Mouse (Mus musculus) spleen, adult 12 weeks (tissue): ENCODE measurements around the gene Neurl2.
"Not testable (repeated sequence)": the region's sequence is repeated elsewhere in the genome, so short reads cannot be mapped to it uniquely, and the experiment has no call there.

Experiments
- DNase-seq: peaks from one replicate; pipeline ENCODE4 v3.0.0; 2022; ENCODE audit warnings: low spot score

Neurl2 gene

GRCm38 (mm10) chr2:164857842-164858553 lies 24.7 kb upstream of the Neurl2 start:
- DNase-seq = no peak

DNA sequence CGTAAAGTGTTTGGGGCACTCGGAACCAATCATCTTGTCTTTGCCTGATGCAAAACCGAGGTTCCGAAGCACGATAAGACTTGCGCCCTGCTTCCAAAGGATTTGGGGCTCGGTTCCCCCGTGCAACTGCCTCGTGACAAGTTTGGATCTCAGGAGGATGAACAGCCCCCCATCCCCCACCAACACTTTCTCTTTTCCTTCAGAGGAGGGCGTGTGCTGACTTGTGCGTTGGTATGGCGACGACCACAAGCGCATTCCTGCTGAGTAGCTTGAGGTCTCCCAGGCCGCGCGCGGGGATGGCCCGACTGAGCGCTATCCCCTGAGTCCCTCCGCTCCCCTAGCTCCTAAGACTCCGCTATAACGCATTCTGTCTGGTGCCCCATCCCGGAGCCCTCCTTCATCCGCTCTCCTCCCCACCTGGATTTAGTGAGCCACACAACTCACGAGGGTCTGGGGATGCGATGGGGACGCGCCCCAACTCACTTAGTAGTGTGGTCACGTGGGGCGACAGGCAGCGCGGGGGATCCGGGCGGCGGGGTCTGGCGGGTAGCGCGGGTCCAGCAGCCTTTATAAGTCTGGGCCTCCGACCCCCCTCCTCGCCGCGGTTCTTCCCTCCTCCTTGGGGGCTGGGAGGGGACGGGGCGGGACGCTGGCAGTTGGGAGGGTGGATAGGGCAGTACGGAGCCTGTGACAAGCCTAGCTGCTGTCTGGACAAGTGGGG lies 24.0 kb upstream of the Neurl2 start, which contains the start of gene Pltp:
Gene Pltp, minus strand, starts transcription at position 611 of the 721 bp plus-strand sequence.
- DNase-seq = no peak

DNA sequence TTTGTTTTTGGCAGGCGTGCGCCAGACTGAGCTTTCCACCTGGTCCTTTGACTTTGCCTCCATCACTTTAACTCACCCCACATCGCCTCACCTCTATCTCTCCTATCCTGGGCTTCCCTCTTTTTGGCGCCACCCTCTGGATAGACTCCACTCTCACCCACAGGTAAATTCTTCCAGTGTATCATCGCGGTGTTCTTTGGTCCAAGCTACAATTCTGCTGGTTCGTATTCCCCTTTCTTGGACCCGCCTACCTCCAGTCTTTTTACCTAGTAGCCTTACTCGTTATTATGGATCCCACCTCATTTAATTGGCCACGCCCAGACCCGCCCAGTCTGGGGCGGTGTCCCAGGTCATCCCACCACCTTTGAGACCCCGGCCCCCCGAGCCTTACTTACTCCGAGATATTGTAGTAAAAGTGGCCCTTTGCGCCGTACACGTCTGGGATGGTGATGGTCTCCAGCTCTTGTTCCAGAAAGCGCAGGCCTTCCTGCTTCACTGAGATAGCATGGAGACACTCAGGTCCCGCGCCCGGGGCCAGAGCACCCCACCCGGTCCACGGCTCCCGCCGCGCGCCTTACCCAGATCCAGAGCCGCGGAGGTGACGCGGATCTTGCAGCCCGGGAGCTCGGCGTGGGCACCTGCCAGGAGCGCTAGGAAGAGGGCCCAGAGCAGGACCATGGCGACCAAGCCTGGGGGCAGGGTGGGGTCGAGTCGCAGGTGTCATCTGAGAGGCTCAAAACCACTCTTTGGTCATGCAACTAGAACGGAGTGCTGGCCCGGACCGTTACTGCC lies 23.2 kb upstream of the Neurl2 start:
- no peak for DNase-seq

GRCm38 (mm10) chr2:164855572-164855971 lies 22.3 kb upstream of the Neurl2 start:
- DNase-seq = not testable (repeated sequence)

DNA sequence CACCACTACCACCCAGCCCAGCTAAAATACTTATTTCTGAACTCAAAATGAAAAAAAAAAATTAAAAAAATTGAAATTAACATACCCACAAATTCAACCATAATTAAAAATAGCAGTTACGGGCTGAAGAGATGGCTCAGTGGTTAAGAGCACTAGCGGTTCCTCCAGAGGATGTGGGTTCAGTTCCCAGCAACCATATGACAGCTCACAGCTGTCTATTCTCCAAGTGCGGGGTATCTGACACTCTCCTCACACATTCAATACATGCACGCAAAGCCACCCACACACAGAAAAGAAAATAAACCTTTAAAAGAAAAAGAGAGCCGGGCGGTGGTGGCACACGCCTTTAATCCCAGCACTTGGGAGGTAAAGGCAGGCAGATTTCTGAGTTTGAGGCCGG lies 16.8 kb upstream of the Neurl2 start:
- DNase-seq = no peak

GRCm38 (mm10) chr2:164845782-164846181 lies 12.5 kb upstream of the Neurl2 start:
- DNase-seq = no peak

- DNase-seq = no peak
Observed at GRCm38 (mm10) chr2:164835164-164835563, 1.9 kb upstream of the Neurl2 start.

DNA sequence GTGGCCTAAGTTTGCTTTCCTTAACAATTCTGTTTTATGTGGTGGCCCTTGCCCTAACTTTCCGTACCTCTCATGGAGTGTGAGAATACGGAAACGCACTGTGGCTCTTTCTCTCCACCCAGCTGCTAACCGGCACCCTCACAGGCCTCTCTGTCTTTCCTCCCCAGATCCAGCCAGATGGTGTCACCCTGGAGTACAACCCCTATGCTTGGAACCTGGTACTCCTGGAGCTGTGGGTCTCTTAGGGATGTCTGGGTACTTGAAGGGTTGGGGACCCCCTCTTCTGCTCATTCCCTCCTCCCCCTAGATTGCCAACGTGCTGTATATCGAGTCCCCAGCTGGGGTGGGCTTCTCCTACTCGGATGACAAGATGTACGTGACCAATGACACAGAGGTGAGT lies 1.3 kb upstream of the Neurl2 start:
- no peak for DNase-seq

- DNase-seq = peak; percentile 60
Observed at GRCm38 (mm10) chr2:164832748-164833301, 431 bp downstream of the Neurl2 start, which contains the start of gene Ctsa. Gene Ctsa, plus strand, starts transcription at chr2:164832873.

- no peak for DNase-seq
Observed at GRCm38 (mm10) chr2:164832032-164832747, 1.1 kb downstream of the Neurl2 start.

DNA sequence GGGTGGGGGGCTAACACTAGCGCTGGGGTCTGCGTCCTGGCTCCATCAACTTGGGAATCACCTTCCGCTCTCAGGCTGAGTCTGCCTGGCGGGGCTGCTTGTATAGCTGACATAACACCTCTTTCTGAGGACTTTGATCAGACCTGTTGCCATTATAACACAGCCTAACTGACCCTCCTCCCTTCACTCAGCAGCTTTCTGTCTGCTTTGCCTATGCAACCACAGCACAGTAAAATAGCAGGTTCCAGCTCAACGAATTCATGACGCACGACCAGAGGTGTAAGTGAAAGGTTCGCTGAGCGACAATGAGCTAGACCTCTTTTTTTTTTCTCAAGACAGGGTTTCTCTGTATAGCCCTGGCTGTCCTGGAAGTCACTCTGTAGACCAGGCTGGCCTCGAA lies 2.2 kb downstream of the Neurl2 start:
- no peak for DNase-seq

DNA sequence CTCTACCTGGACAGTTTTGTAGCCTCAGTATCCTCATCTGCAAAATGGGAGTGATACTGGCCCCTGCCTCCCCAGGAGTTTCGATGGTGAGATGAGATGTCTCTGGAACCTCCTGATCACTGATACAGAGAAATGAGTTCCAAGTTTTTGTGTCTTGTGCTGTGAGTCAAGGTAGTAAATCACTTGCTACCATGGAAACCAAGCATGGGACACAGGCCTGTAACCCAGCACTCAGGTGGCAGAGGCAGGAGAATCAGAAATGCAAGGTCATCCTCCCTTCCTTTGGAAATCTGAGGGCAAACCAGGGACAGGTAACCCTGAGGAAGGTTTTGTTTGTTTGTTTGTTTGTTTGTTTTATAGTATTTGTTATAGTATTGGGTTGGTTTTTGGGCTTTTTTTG lies 4.2 kb downstream of the Neurl2 start:
- DNase-seq = no peak

- DNase-seq = no peak
Observed at GRCm38 (mm10) chr2:164828437-164828836, 4.8 kb downstream of the Neurl2 start, which contains the start of gene Spata25. Gene Spata25, minus strand, starts transcription at chr2:164828537.

DNA sequence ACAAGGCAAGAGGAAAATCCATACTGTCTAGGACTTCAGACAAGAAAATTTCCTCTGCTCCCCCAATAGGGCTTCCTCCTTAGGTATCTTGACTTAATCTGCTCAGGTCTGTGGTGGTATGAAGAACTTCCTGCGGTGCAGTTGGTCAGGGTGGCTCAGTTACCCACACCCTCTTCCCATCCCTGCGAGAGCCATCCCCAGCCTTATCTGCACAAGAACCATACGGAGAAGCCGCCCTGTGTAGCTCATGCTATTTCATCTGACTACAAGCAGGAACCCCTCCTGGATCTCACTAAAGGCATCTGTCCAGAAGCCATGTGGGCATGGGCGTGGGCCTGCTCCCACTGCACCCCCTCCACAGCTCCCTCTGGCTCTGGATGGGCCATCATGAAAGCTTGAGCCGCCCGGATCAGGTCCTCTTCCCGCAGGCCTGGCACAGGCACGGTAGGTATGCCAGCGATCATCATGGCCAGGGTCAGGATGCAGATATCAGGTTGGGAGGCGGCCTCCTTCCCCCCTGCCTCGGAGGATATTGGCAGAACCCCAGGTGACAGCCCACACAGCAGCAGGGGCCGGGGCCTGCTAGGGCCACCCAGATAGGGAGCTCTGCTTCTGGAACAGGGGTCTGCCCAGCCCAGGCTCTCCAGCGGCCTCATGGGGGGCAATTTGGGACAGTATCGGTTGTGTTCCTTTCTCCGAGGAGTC lies 6.0 kb downstream of the Neurl2 start:
- DNase-seq = no peak

DNA sequence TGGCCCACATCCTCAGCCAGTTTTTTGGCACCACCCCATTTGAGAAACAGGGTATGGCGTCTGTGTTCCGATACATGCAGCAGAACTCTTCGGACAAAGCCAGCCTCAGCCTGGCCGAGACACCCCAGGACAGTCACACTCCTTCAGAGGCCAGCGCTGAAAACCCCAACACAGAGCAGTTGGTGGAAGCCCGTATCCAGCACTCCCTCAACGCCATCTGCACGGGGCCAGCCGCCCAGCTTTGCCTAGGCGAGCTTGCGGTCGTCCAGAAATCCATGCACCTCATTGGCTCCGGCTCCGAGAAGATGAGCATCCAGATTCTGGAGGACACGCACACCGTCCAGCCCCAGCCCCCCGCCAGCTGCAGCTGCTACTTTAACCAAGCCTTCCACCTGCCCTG lies 7.7 kb downstream of the Neurl2 start:
- no peak for DNase-seq

GRCm38 (mm10) chr2:164823969-164824368 lies 9.3 kb downstream of the Neurl2 start:
- no peak for DNase-seq

- no peak for DNase-seq
Observed at GRCm38 (mm10) chr2:164823181-164823585, 10.1 kb downstream of the Neurl2 start.

DNA sequence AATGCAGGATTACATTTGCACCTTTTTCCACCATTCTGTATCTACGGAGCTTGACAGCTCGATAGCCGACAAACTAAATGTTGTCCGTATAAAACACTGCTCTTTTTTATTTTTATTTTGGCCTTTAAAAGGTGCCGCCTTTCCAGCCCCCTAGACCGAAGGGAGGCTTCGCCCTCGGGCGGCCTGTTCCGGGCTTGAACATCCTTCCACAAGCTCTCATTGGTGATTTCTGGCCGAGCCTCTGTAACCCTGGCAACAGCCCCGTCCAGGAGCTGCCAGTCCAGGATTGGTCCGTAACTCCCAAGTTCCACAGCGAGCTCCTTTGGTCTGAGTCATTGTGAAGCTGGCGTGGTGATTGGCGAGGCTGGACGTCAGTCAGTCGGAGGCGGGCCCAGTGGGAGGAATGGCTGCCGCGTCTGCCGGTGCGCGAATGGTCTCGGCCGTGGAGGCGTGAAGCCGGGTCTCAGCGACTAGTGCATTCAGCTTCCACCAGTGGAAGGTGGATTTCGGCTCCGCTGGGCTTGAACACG lies 10.6 kb downstream of the Neurl2 start, which contains the start of gene Zswim1:
Gene Zswim1, plus strand, starts transcription at position 51 of the 530 bp plus-strand sequence.
- peak; percentile 100 for DNase-seq

GRCm38 (mm10) chr2:164821060-164821459 lies 12.2 kb downstream of the Neurl2 start:
- DNase-seq = no peak

GRCm38 (mm10) chr2:164817703-164818102 lies 15.6 kb downstream of the Neurl2 start:
- DNase-seq = no peak

DNA sequence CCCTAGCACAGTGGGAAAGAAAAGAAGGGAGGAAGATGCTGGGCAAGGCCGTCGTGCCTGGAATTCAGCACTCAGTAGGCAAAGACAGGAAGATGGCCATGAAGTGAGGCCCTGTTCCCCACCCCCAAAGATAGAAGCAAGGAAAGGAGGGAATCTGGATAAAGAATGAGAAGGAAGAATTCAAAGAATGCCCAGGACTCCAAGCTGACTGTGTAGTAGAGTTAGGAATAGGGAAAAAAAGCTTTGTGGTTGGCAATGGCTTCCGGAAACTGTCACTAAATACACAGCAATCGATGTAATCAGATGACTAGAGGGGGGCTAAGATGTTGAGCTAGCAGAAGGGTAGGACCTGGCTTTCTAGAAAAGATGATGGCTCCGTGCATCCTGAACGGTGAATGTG lies 16.1 kb downstream of the Neurl2 start:
- no peak for DNase-seq
